Mouse (Mus musculus): ENCODE measurements around the gene Prtn3. TPM values are rescaled to one million over a fixed set of nuclear protein-coding genes. Genes with fewer than 3 reads are reported as not detected.

Gene Prtn3
- total RNA-seq, 1 experiment: 1.3 TPM

DNA sequence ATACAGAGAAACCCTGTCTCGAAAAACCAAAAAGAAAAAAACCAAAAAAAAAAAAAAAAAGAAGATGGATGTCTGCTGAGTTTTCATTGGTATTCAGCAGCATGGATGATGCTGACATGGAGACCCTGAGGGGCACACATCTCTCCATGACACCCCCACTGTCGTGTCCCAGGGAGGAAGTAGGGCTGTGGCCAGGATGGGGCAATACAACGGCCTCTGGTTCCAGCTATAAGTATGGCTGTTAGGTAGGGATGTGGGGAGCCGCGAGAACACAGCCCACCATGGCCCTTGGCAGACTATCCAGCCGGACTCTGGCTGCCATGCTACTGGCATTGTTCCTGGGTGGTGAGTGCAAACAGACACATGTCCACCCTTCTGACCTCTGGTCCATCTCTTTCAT, 11.8 kb downstream of the Prtn3 start, which contains the start of gene Elane:
Gene Elane (plus strand): TSS at position 194 of the 400 bp plus-strand sequence.
- Histone ChIP-seq H3K4me1 (ENCODE audit: control insufficient read depth in 2 of 2, insufficient read depth in 2 of 2, low read length in 2 of 2, poor library complexity in 1 of 2) (peaks cover 0 to 9% of the 10 kb centered on the region in 2 experiments; a peak in 1 of 4 replicates), H3K27ac (ENCODE audit: insufficient read depth, low read depth, low read length, poor library complexity, severe bottlenecking) (no peak within 1 kb of the TSS), H3K9ac (ENCODE audit: insufficient read depth, low read depth, low read length, poor library complexity, severe bottlenecking) (no peak within 1 kb of the TSS), H3K9me3 (ENCODE audit: control insufficient read depth, insufficient read depth, low read depth, low read length) (no peaks in the 10 kb centered on the region), H3K36me3 (ENCODE audit: control insufficient read depth, insufficient read depth, low read length, poor library complexity, severe bottlenecking) (no peaks in the 10 kb centered on the region), H3K4me3 (ENCODE audit: insufficient read depth in 1 of 2, low read depth in 1 of 2, low read length in 2 of 2, poor library complexity in 1 of 2, severe bottlenecking in 1 of 2) (no peak within 1 kb of the TSS)
- in situ Hi-C loops (cut with MboI; ENCODE audit: low sequenced_read_pairs in 2 of 2, unreplicated experiment in 2 of 2): no loop called here
- no peak for DNase-seq (ENCODE audit: low read depth, low spot score)
- TF ChIP-seq MAFK (IDR thresholded peaks at IDR 0.05; ENCODE audit: insufficient read depth, low read depth, low read length) (no peak), ZC3H11A (IDR thresholded peaks at IDR 0.05; ENCODE audit: borderline replicate concordance, low read depth, low read length) (no peak), ZNF384 (IDR thresholded peaks at IDR 0.05; ENCODE audit: low read depth, low read length) (no peak), HCFC1 (IDR thresholded peaks at IDR 0.05; ENCODE audit: borderline replicate concordance, insufficient read depth, low read length) (no peak), CHD2 (IDR thresholded peaks at IDR 0.05; ENCODE audit: low read depth, low read length) (no peak)

DNA sequence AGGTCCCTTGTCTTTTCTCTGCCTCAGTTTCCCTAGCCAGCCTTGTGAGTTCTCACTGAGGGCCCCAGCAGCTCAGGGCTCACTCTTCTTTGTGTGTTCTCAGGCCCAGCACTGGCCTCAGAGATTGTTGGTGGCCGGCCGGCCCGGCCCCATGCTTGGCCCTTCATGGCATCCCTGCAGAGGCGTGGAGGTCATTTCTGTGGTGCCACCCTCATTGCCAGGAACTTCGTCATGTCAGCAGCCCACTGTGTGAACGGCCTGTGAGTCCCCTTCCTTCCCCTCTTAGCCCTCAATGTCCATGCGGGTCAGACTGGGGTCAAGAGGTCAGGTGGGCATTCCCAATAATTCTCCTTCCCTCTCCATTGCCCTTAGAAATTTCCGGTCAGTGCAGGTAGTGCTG, 12.3 kb downstream of the Prtn3 start:
- in situ Hi-C loops (cut with MboI; ENCODE audit: low sequenced_read_pairs in 2 of 2, unreplicated experiment in 2 of 2): no loop called here
- TF ChIP-seq ZC3H11A (IDR thresholded peaks at IDR 0.05; ENCODE audit: borderline replicate concordance, low read depth, low read length) (no peak), ZNF384 (IDR thresholded peaks at IDR 0.05; ENCODE audit: low read depth, low read length) (no peak), MAFK (IDR thresholded peaks at IDR 0.05; ENCODE audit: insufficient read depth, low read depth, low read length) (no peak), CHD2 (IDR thresholded peaks at IDR 0.05; ENCODE audit: low read depth, low read length) (no peak), HCFC1 (IDR thresholded peaks at IDR 0.05; ENCODE audit: borderline replicate concordance, insufficient read depth, low read length) (no peak)
- H3K9me3 ChIP-seq (ENCODE audit: control insufficient read depth, insufficient read depth, low read depth, low read length): no peaks in the 10 kb centered on the region

DNA sequence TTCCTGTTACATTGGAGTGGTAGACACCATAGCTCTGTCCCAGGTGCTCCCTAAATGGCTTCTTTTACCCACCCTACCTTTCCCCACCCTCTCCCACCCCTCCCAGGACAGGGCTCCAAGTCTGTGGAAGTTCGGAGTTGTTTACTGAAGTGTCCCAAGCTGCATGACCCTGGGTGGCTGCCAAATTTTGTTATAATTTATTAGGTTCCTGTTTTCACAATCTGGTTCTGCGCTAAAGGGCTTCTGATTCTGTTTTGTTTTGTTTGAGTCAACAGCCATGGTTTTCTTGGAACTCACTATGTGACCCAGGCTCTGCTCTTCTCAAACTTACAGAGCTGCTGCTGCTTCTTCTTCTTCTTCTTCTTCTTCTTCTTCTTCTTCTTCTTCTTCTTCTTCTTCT, 15.1 kb downstream of the Prtn3 start:
- in situ Hi-C loops (cut with MboI; ENCODE audit: low sequenced_read_pairs in 2 of 2, unreplicated experiment in 2 of 2): no loop called here

More for the DNA sequence above, 12.3 kb downstream of the Prtn3 start:
- Histone ChIP-seq H3K4me1 (ENCODE audit: control insufficient read depth in 2 of 2, insufficient read depth in 2 of 2, low read length in 2 of 2, poor library complexity in 1 of 2) (peaks cover 0 to 8% of the 10 kb centered on the region in 2 experiments; a peak in 1 of 4 replicates), H3K9ac (ENCODE audit: insufficient read depth, low read depth, low read length, poor library complexity, severe bottlenecking) (no peak overlapping the region), H3K4me3 (ENCODE audit: insufficient read depth in 1 of 2, low read depth in 1 of 2, low read length in 2 of 2, poor library complexity in 1 of 2, severe bottlenecking in 1 of 2) (no peak overlapping the region), H3K27ac (ENCODE audit: insufficient read depth, low read depth, low read length, poor library complexity, severe bottlenecking) (no peak overlapping the region), H3K36me3 (ENCODE audit: control insufficient read depth, insufficient read depth, low read length, poor library complexity, severe bottlenecking) (no peaks in the 10 kb centered on the region)
- no peak for DNase-seq (ENCODE audit: low read depth, low spot score)

DNA sequence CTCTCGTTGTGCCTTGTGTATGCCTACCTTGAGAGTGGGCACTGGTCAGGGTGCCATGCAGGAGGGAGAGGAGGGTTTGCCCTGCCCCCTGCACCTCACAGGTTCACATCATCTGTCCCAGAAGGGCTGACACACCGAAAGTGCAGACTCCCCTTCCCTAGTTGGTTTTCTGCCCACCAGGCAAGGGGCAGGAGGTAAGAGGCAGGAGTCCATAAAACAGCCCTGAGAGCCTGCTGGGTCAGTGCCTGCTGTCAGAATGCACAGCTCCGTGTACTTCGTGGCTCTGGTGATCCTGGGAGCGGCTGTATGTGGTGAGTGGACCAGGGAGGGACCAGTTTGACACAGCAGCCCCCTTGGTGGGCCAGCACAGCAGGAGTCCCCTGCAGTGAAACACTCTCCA, 16.4 kb downstream of the Prtn3 start, which contains the start of gene Cfd:
Gene Cfd (plus strand): TSS at position 184 of the 400 bp plus-strand sequence.
- Histone ChIP-seq H3K9ac (ENCODE audit: insufficient read depth, low read depth, low read length, poor library complexity, severe bottlenecking) (no peak within 1 kb of the TSS), H3K36me3 (ENCODE audit: control insufficient read depth, insufficient read depth, low read length, poor library complexity, severe bottlenecking) (peaks cover 4% of the 10 kb centered on the region; the same call in 1 of the 2 replicates), H3K4me1 (ENCODE audit: control insufficient read depth in 2 of 2, insufficient read depth in 2 of 2, low read length in 2 of 2, poor library complexity in 1 of 2) (no peaks in the 10 kb centered on the region; a peak in 1 of 4 replicates), H3K27ac (ENCODE audit: insufficient read depth, low read depth, low read length, poor library complexity, severe bottlenecking) (no peak within 1 kb of the TSS), H3K4me3 (ENCODE audit: insufficient read depth in 1 of 2, low read depth in 1 of 2, low read length in 2 of 2, poor library complexity in 1 of 2, severe bottlenecking in 1 of 2) (no peak within 1 kb of the TSS), H3K9me3 (ENCODE audit: control insufficient read depth, insufficient read depth, low read depth, low read length) (no peaks in the 10 kb centered on the region)
- DNase-seq (ENCODE audit: low read depth, low spot score): no peak
- TF ChIP-seq ZNF384 (IDR thresholded peaks at IDR 0.05; ENCODE audit: low read depth, low read length): no peak
- TF ChIP-seq HCFC1 (IDR thresholded peaks at IDR 0.05; ENCODE audit: borderline replicate concordance, insufficient read depth, low read length): no peak
- no peak for TF ChIP-seq MAFK (IDR thresholded peaks at IDR 0.05; ENCODE audit: insufficient read depth, low read depth, low read length)
- no peak for TF ChIP-seq ZC3H11A (IDR thresholded peaks at IDR 0.05; ENCODE audit: borderline replicate concordance, low read depth, low read length)
- TF ChIP-seq CHD2 (IDR thresholded peaks at IDR 0.05; ENCODE audit: low read depth, low read length): no peak
- in situ Hi-C loops (cut with MboI; ENCODE audit: low sequenced_read_pairs in 2 of 2, unreplicated experiment in 2 of 2): no loop called here

More for the DNA sequence above, 15.1 kb downstream of the Prtn3 start:
- H3K4me3 ChIP-seq (ENCODE audit: insufficient read depth in 1 of 2, low read depth in 1 of 2, low read length in 2 of 2, poor library complexity in 1 of 2, severe bottlenecking in 1 of 2): no peak overlapping the region
- no peak overlapping the region for H3K27ac ChIP-seq (ENCODE audit: insufficient read depth, low read depth, low read length, poor library complexity, severe bottlenecking)
- no peaks in the 10 kb centered on the region for H3K9me3 ChIP-seq (ENCODE audit: control insufficient read depth, insufficient read depth, low read depth, low read length)
- no peaks in the 10 kb centered on the region; a peak in 1 of 4 replicates for H3K4me1 ChIP-seq (ENCODE audit: control insufficient read depth in 2 of 2, insufficient read depth in 2 of 2, low read length in 2 of 2, poor library complexity in 1 of 2)
- H3K9ac ChIP-seq (ENCODE audit: insufficient read depth, low read depth, low read length, poor library complexity, severe bottlenecking): no peak overlapping the region
- TF ChIP-seq ZC3H11A (IDR thresholded peaks at IDR 0.05; ENCODE audit: borderline replicate concordance, low read depth, low read length) (no peak), ZNF384 (IDR thresholded peaks at IDR 0.05; ENCODE audit: low read depth, low read length) (no peak), CHD2 (IDR thresholded peaks at IDR 0.05; ENCODE audit: low read depth, low read length) (no peak), HCFC1 (IDR thresholded peaks at IDR 0.05; ENCODE audit: borderline replicate concordance, insufficient read depth, low read length) (no peak), MAFK (IDR thresholded peaks at IDR 0.05; ENCODE audit: insufficient read depth, low read depth, low read length) (no peak)
- DNase-seq (ENCODE audit: low read depth, low spot score): no peak
- H3K36me3 ChIP-seq (ENCODE audit: control insufficient read depth, insufficient read depth, low read length, poor library complexity, severe bottlenecking): no peaks in the 10 kb centered on the region

All from ES-E14 (cell line).